Mouse (Mus musculus): ENCODE results near the gene Zmat3. TPM values are rescaled to one million over a fixed set of nuclear protein-coding genes. Genes with fewer than 3 reads are reported as not detected.

Zmat3 gene
- polyA plus RNA-seq, 1 experiment, result 3.7 TPM

GRCm38 (mm10) chr3:32314746-32315145 lies 51.1 kb downstream of the Zmat3 start:
- Histone ChIP-seq H3K4me1 (ENCODE audit: control insufficient read depth, insufficient read depth, insufficient read length) (no peaks in the 10 kb centered on the region), H3K27me3 (ENCODE audit: control insufficient read depth, insufficient read depth, low read length) (no peaks in the 10 kb centered on the region), H3K36me3 (ENCODE audit: control insufficient read depth, insufficient read depth, low read length) (no peaks in the 10 kb centered on the region), H3K27ac (ENCODE audit: insufficient read depth, low read length) (no peak overlapping the region), H3K4me3 (ENCODE audit: extremely low read depth, insufficient read depth, insufficient read length) (no peak overlapping the region)
- no peak for DNase-seq (ENCODE audit: low read depth in 1 of 2, low spot score in 2 of 2)
- TF ChIP-seq CTCF (IDR thresholded peaks at IDR 0.05; ENCODE audit: extremely low read depth, insufficient read depth, insufficient read length, insufficient replicate concordance), result no peak
- no peak for TF ChIP-seq POLR2A (IDR thresholded peaks at IDR 0.05; ENCODE audit: low read depth, low read length)
- 91% methylated on average over 4 of the region's 4 CpGs for WGBS

DNA sequence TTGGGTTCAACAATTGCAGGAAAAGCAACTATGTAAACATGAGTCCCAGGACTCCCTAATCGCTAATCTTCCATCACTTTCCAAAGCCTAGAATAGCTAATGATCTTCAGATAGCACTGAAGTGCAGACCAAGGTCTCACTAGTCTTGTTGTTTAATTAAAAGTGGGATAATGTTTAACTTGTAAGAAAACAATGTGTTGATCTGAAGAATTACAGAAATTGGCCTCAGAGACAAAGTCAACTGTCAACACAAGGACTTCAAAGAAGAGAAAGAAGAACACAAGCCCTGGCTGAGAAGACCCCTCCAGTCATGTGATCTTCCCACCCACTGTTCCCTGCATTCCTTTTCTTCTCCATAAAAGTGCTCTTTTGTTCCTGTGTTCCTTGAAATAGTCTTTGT lies 61.6 kb downstream of the Zmat3 start:
- no peaks in the 10 kb centered on the region for H3K4me1 ChIP-seq (ENCODE audit: control insufficient read depth, insufficient read depth, insufficient read length)
- no peak for DNase-seq (ENCODE audit: low read depth in 1 of 2, low spot score in 2 of 2)
- H3K4me3 ChIP-seq (ENCODE audit: extremely low read depth, insufficient read depth, insufficient read length), result no peak overlapping the region
- WGBS, result 53% methylated on average over 1 of the region's 1 CpGs
- no peaks in the 10 kb centered on the region for H3K36me3 ChIP-seq (ENCODE audit: control insufficient read depth, insufficient read depth, low read length)
- no peaks in the 10 kb centered on the region for H3K27me3 ChIP-seq (ENCODE audit: control insufficient read depth, insufficient read depth, low read length)
- TF ChIP-seq POLR2A (IDR thresholded peaks at IDR 0.05; ENCODE audit: low read depth, low read length) (no peak), CTCF (IDR thresholded peaks at IDR 0.05; ENCODE audit: extremely low read depth, insufficient read depth, insufficient read length, insufficient replicate concordance) (no peak)
- no peak overlapping the region for H3K27ac ChIP-seq (ENCODE audit: insufficient read depth, low read length)

DNA sequence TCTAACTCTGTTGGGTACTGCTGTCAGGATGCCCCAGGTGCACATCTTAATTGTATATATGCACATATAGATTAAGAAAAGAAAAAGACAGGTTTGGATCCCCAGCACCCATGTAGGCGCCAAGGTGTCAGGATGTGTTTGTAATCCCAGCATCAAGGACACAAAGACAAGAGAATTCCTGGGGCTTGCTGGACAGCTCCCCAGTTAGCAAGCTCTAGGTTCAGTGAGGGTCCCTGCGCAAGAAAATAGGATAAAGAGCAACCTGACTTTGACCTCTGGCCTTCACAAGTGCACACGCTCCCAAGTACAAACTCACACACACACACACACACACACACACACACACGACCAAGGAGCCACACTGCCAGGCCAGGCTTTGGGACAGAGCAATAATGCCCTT lies 73.8 kb downstream of the Zmat3 start:
- Histone ChIP-seq H3K27me3 (ENCODE audit: control insufficient read depth, insufficient read depth, low read length) (no peaks in the 10 kb centered on the region), H3K27ac (ENCODE audit: insufficient read depth, low read length) (no peak overlapping the region), H3K36me3 (ENCODE audit: control insufficient read depth, insufficient read depth, low read length) (no peaks in the 10 kb centered on the region), H3K4me1 (ENCODE audit: control insufficient read depth, insufficient read depth, insufficient read length) (no peaks in the 10 kb centered on the region), H3K4me3 (ENCODE audit: extremely low read depth, insufficient read depth, insufficient read length) (no peak overlapping the region)
- no peak for DNase-seq (ENCODE audit: low read depth in 1 of 2, low spot score in 2 of 2)
- TF ChIP-seq POLR2A (IDR thresholded peaks at IDR 0.05; ENCODE audit: low read depth, low read length) (no peak), CTCF (IDR thresholded peaks at IDR 0.05; ENCODE audit: extremely low read depth, insufficient read depth, insufficient read length, insufficient replicate concordance) (no peak)
- WGBS, result 81% methylated on average over 4 of the region's 4 CpGs

Other genes with a start within 250 kb of the Zmat3 start
- 3.6 and 3.7 TPM in 2 replicates for gene Pik3ca, start 31.7 kb upstream of the Zmat3 start, polyA plus RNA-seq (2012; rRNA removed)
- 0.23 and 0.25 TPM in 2 replicates for gene Kcnmb3, start 126.2 kb upstream of the Zmat3 start, polyA plus RNA-seq (2012; rRNA removed)
- gene Zfp639, start 144.2 kb upstream of the Zmat3 start, polyA plus RNA-seq (2012; rRNA removed), result 22.6 and 23.6 TPM in 2 replicates
- 3.1 and 3.4 TPM in 2 replicates for gene Mfn1, start 163.5 kb upstream of the Zmat3 start, polyA plus RNA-seq (2012; rRNA removed)